Mouse (Mus musculus) CH12.LX (cell line): ENCODE measurements at regions not wholly inside any gene's neighbourhood (a gene's known extent, or its start where the extent isn't known, plus 50 kb on each side); places are given as distances from the start of the nearest gene placed in this dataset.

Experiments used
- DNase-seq: peaks from one replicate; pipeline ENCODE4 v3.0.0-alpha.2; 2013; ENCODE audit errors: extremely low read depth
- H3K27ac ChIP-seq: 2 replicates; pipeline ENCODE4 v1.5.1; 2012; ENCODE audit warnings: low read depth, mild to moderate bottlenecking, control low read depth, moderate library complexity; ENCODE audit not compliant: insufficient read depth
- H3K27me3 ChIP-seq: replicated peaks from 2 replicates; pipeline ENCODE3; 2012; ENCODE audit warnings: inconsistent platforms
- H3K36me3 ChIP-seq, 2 experiments: replicated peaks in 1 of 2; 2 replicates each; pipeline versions ENCODE3 to v1.6.1; 2012; ENCODE audit warnings: inconsistent platforms in 1 of 2, low read length in 1 of 2, mild to moderate bottlenecking in 1 of 2, mixed read lengths in 1 of 2, moderate library complexity in 1 of 2; ENCODE audit not compliant: control insufficient read depth in 1 of 2, insufficient read depth in 1 of 2
- H3K4me1 ChIP-seq, 2 experiments: 2 replicates each; pipeline ENCODE4 v1.6.1; 2012; ENCODE audit warnings: inconsistent platforms in 1 of 2, moderate library complexity in 1 of 2; ENCODE audit not compliant: insufficient read depth in 2 of 2, control insufficient read depth in 1 of 2
- H3K4me2 ChIP-seq: 2 replicates; pipeline ENCODE4 v1.6.1; 2012; ENCODE audit warnings: low read depth, mild to moderate bottlenecking, control low read depth; ENCODE audit not compliant: poor library complexity, insufficient read depth, severe bottlenecking
- H3K4me3 ChIP-seq, 3 experiments: fragments of 150-350 bp in 1 of 3; sonication (generic) in 1 of 3; replicated peaks in 1 of 3; 2 replicates each; pipeline versions ENCODE3 to v1.5.1; 2011 to 2012; ENCODE audit warnings: low read depth in 2 of 3, low read length in 2 of 3, mild to moderate bottlenecking in 2 of 3, moderate library complexity in 2 of 3, control low read depth in 1 of 3, improper control_type of control experiment in 1 of 3, inconsistent platforms in 1 of 3, mixed read lengths in 1 of 3; ENCODE audit not compliant: poor library complexity in 1 of 3
- H3K79me2 ChIP-seq: replicated peaks from 2 replicates; pipeline ENCODE4 v1.6.1; 2012; ENCODE audit warnings: mild to moderate bottlenecking, moderate library complexity; ENCODE audit not compliant: control insufficient read depth, poor library complexity, insufficient read depth, severe bottlenecking; ENCODE audit errors: extremely low read depth
- H3K9ac ChIP-seq: 2 replicates; pipeline ENCODE4 v1.6.1; 2012; ENCODE audit warnings: low read depth, mild to moderate bottlenecking, control low read depth, moderate library complexity; ENCODE audit not compliant: insufficient read depth
- H3K9me3 ChIP-seq: replicated peaks from 2 replicates; pipeline ENCODE3; 2012; ENCODE audit warnings: low read length, inconsistent platforms, mixed read lengths
- CTCF ChIP-seq, 2 experiments: IDR thresholded peaks in 1 of 2; conservative IDR thresholded peaks in 1 of 2; 2 replicates each; pipeline ENCODE4 v1.5.1; 2011 to 2012; ENCODE audit warnings: low read depth in 2 of 2, low read length in 2 of 2, improper control_type of control experiment in 1 of 2, inconsistent platforms in 1 of 2, mild to moderate bottlenecking in 1 of 2, moderate library complexity in 1 of 2
- ETS1 ChIP-seq: conservative IDR thresholded peaks from 2 replicates; pipeline ENCODE4 v1.6.1; 2012; ENCODE audit warnings: low read depth, mild to moderate bottlenecking, inconsistent platforms, low read length, improper control_type of control experiment, moderate library complexity
- IRF4 ChIP-seq: IDR thresholded peaks from 2 replicates; pipeline ENCODE4 v1.6.1; 2014; ENCODE audit warnings: low read depth, mild to moderate bottlenecking, inconsistent platforms, low read length, improper control_type of control experiment
- JUN ChIP-seq: IDR thresholded peaks from 2 replicates; pipeline ENCODE4 v1.6.1; 2011; ENCODE audit warnings: low read depth, mild to moderate bottlenecking, low read length, improper control_type of control experiment, moderate library complexity; ENCODE audit not compliant: insufficient read depth
- MAFK ChIP-seq: IDR thresholded peaks from 2 replicates; pipeline ENCODE4 v1.6.1; 2011; ENCODE audit warnings: low read length, improper control_type of control experiment; ENCODE audit not compliant: insufficient replicate concordance
- MAZ ChIP-seq: IDR thresholded peaks from 2 replicates; pipeline ENCODE4 v1.6.1; 2012; ENCODE audit warnings: low read depth, mild to moderate bottlenecking, inconsistent platforms, low read length, improper control_type of control experiment, moderate library complexity
- MEF2A ChIP-seq: IDR thresholded peaks from 2 replicates; pipeline ENCODE4 v1.6.1; 2014; ENCODE audit warnings: low read depth, mild to moderate bottlenecking, inconsistent platforms, low read length, improper control_type of control experiment, borderline replicate concordance
- MXI1 ChIP-seq: IDR thresholded peaks from 2 replicates; pipeline ENCODE4 v1.6.1; 2011; ENCODE audit warnings: mild to moderate bottlenecking, low read depth, low read length, improper control_type of control experiment
- MYC ChIP-seq: IDR thresholded peaks from 2 replicates; pipeline ENCODE4 v1.6.1; 2011; ENCODE audit warnings: low read depth, mild to moderate bottlenecking, improper control_type of control experiment, low read length
- NELFE ChIP-seq: IDR thresholded peaks from 2 replicates; pipeline ENCODE4 v1.6.1; 2011; ENCODE audit warnings: low read depth, low read length, improper control_type of control experiment
- PAX5 ChIP-seq: IDR thresholded peaks from 2 replicates; pipeline ENCODE4 v1.6.1; 2012; ENCODE audit warnings: low read length, inconsistent platforms, mixed read lengths
- POLR2AphosphoS2 ChIP-seq: IDR thresholded peaks from 2 replicates; pipeline ENCODE4 v1.6.1; 2011; ENCODE audit warnings: low read depth, low read length, improper control_type of control experiment
- RAD21 ChIP-seq: IDR thresholded peaks from 2 replicates; pipeline ENCODE4 v1.6.1; 2011; ENCODE audit warnings: low read depth, mild to moderate bottlenecking, low read length, improper control_type of control experiment, moderate library complexity
- RCOR1 ChIP-seq: conservative IDR thresholded peaks from 2 replicates; pipeline ENCODE4 v1.6.1; 2012; ENCODE audit warnings: low read depth, mild to moderate bottlenecking, inconsistent platforms, low read length, improper control_type of control experiment
- SIN3A ChIP-seq: IDR thresholded peaks from 2 replicates; pipeline ENCODE4 v1.6.1; 2012; ENCODE audit warnings: low read length, improper control_type of control experiment, inconsistent platforms
- USF1 ChIP-seq: IDR thresholded peaks from 2 replicates; pipeline ENCODE4 v1.6.1; 2014; ENCODE audit warnings: low read depth, mild to moderate bottlenecking, inconsistent platforms, low read length, improper control_type of control experiment
- USF2 ChIP-seq: conservative IDR thresholded peaks from 2 replicates; pipeline ENCODE4 v1.6.1; 2011; ENCODE audit warnings: low read depth, low read length, improper control_type of control experiment
- ZC3H11A ChIP-seq: IDR thresholded peaks from 2 replicates; pipeline ENCODE4 v1.6.1; 2012; ENCODE audit warnings: low read depth, mild to moderate bottlenecking, inconsistent platforms, low read length, improper control_type of control experiment
- ZKSCAN1 ChIP-seq: IDR thresholded peaks from 2 replicates; pipeline ENCODE4 v1.6.1; 2012; ENCODE audit warnings: low read depth, inconsistent platforms, low read length, improper control_type of control experiment, borderline replicate concordance
- ZMIZ1 ChIP-seq: IDR thresholded peaks from 2 replicates; pipeline ENCODE4 v1.6.1; 2012; ENCODE audit warnings: low read depth, mild to moderate bottlenecking, inconsistent platforms, low read length, improper control_type of control experiment
- dilution Hi-C: fragments of 300-500 bp; cut with MboI; formaldehyde crosslinking; loops from 2 replicates; pipeline ENCODE4 v1.14.3; 2020; ENCODE audit warnings: low sequenced_read_pairs; ENCODE audit not compliant: extremely low pct_unique_long_range_greater_than_20kb, extremely low pct_ligation_motif_present
- in situ Hi-C: fragments of 300-500 bp; cut with MboI; formaldehyde crosslinking; loops from 3 replicates; pipeline ENCODE4 v1.14.3; 2019; ENCODE audit warnings: low sequenced_read_pairs, low pct_ligation_motif_present, low pct_unique_long_range_greater_than_20kb, mixed read lengths

GRCm38 (mm10) chr1:36010834-36011233, 57.4 kb upstream of the Hs6st1 start:
- TF ChIP-seq RAD21: no peak
- no peak for TF ChIP-seq SIN3A
- TF ChIP-seq ZC3H11A: no peak
- no peak for TF ChIP-seq ETS1
- no peak for TF ChIP-seq POLR2AphosphoS2
- TF ChIP-seq PAX5: no peak
- no peak for TF ChIP-seq MYC
- TF ChIP-seq RCOR1: no peak
- no peak for TF ChIP-seq MAFK
- no peak for TF ChIP-seq USF1
- no peak for TF ChIP-seq NELFE
- TF ChIP-seq MAZ: no peak
- no peak for TF ChIP-seq CTCF (conservative IDR thresholded peaks at IDR 0.05 in 1 of 2, IDR thresholded peaks at IDR 0.05 in 1 of 2; ENCODE audit: low read depth in 2 of 2, low read length in 2 of 2)
- no peak for TF ChIP-seq IRF4
- no peak for TF ChIP-seq ZKSCAN1
- no peak for TF ChIP-seq MEF2A
- no peak for TF ChIP-seq ZMIZ1
- no peaks in the 10 kb centered on the region for H3K79me2 ChIP-seq
- no peaks in the 10 kb centered on the region for H3K27me3 ChIP-seq
- H3K4me3 ChIP-seq: no peak overlapping the region
- H3K9ac ChIP-seq: no peak overlapping the region
- no peaks in the 10 kb centered on the region for H3K9me3 ChIP-seq
- no peak for DNase-seq
- no peaks in the 10 kb centered on the region for H3K36me3 ChIP-seq
- in situ Hi-C loops (no loop called here), dilution Hi-C loops (no loop called here)
- no peak overlapping the region for H3K27ac ChIP-seq
- peaks cover 4 to 13% of the 10 kb centered on the region in 2 experiments; a peak in 3 of 4 replicates for H3K4me1 ChIP-seq
- H3K4me2 ChIP-seq: no peak overlapping the region

DNA sequence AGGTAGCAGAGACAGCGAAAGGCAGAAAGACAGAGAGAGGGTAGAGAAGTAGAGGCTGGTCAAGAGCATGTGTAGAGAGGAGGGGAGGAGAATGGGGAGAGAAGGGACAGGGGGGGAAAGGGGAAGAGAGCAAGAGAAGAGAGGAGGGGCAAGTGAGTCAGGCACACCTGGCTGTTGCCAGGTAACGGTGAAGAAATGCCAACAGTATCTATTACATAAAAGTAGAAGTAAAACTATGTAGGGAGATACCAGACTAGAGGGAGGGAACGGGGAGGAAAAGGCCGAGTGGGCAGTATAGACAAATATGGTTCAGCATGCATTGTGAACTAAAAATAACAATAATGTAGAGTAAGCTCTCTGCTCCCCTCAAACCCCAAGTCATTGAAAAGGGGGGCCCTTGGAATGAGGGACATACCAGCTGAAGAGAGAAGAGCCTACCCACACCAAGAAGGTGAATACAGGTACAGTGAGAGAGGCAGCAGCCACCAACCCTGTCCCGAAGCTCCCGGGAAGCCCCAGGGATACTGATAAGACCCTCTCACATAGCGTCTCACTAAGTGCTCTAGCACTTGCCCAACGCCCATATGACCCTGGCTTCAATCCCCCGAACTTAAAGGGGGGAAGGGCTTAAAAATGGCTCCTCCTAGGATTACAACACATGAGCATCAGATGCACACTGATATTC, 56.0 kb upstream of the Hs6st1 start:
- no peak overlapping the region for H3K9ac ChIP-seq
- no peak overlapping the region for H3K27ac ChIP-seq
- peaks cover 4 to 13% of the 10 kb centered on the region in 2 experiments; a peak in 3 of 4 replicates for H3K4me1 ChIP-seq
- no peak overlapping the region for H3K4me3 ChIP-seq
- in situ Hi-C loops (no loop called here), dilution Hi-C loops (no loop called here)
- no peak for DNase-seq
- TF ChIP-seq MXI1 (no peak), JUN (no peak), USF2 (no peak)
- H3K9me3 ChIP-seq: no peaks in the 10 kb centered on the region
- H3K79me2 ChIP-seq: no peaks in the 10 kb centered on the region
- H3K27me3 ChIP-seq: no peaks in the 10 kb centered on the region
- H3K4me2 ChIP-seq: no peak overlapping the region
- H3K36me3 ChIP-seq: no peaks in the 10 kb centered on the region
